Mouse (Mus musculus) lung, embryonic 14.5 days (tissue): ENCODE results near the gene Gm49320. TPM values are rescaled to one million over a fixed set of nuclear protein-coding genes. Genes with fewer than 3 reads are reported as not detected.

ENCODE experiments used
- ATAC-seq: fragments of 200-750 bp; cut with Nextera tagmentation; 2 replicates; pipeline ENCODE4 v1.8.0; 2017; ENCODE audit warnings: mild to moderate bottlenecking, moderate TSS enrichment, moderate library complexity; ENCODE audit not compliant: insufficient read depth
- DNase-seq: peaks from one replicate; pipeline ENCODE4 v3.0.0-alpha.2; 2015
- H3K27ac ChIP-seq: fragments of 300-500 bp; sonication (generic); 2 replicates; pipeline ENCODE4 v1.5.1; 2014; ENCODE audit warnings: low read depth, mild to moderate bottlenecking, moderate library complexity
- H3K27me3 ChIP-seq: fragments of 300-500 bp; sonication (generic); 2 replicates; pipeline ENCODE4 v1.6.1; 2014; ENCODE audit warnings: low read length, control low read depth; ENCODE audit not compliant: insufficient read depth
- H3K36me3 ChIP-seq: fragments of 300-500 bp; sonication (generic); 2 replicates; pipeline ENCODE4 v1.6.1; 2014; ENCODE audit warnings: control low read depth; ENCODE audit not compliant: insufficient read depth
- H3K4me1 ChIP-seq: fragments of 300-500 bp; sonication (generic); 2 replicates; pipeline ENCODE4 v1.6.1; 2014; ENCODE audit warnings: antibody characterized with exemption, control low read depth; ENCODE audit not compliant: insufficient read depth
- H3K4me2 ChIP-seq: fragments of 300-500 bp; sonication (generic); 2 replicates; pipeline ENCODE4 v1.6.1; 2014; ENCODE audit warnings: mild to moderate bottlenecking
- H3K4me3 ChIP-seq: fragments of 300-500 bp; sonication (generic); 2 replicates; pipeline ENCODE4 v1.5.1; 2014; ENCODE audit warnings: low read depth, low read length
- H3K9ac ChIP-seq: fragments of 300-500 bp; sonication (generic); 2 replicates; pipeline ENCODE4 v1.6.1; 2014
- H3K9me3 ChIP-seq: fragments of 300-500 bp; sonication (generic); 2 replicates; pipeline ENCODE4 v1.6.1; 2016; ENCODE audit warnings: low read depth, low read length, control low read depth
- CTCF ChIP-seq: IDR thresholded peaks from 2 replicates; pipeline ENCODE4 v1.5.1; 2016; ENCODE audit warnings: antibody characterized with exemption, low read depth
- WGBS: fragments of 180-500 bp; shearing (Covaris S2); extraction: QIAGEN DNeasy Blood & Tissue Kit; methylation state at CpG from one replicate; pipeline ENCODE4 v1.1.7; 2014; 5-methylcytosine and 5-hydroxymethylcytosine counted together
- polyA plus RNA-seq: library from polyadenylated mRNA; unstranded; fragments of >200 nt; fragmentation: Nextera tagmentation; extraction: Ambion mirVana; gene quantifications from 2 replicates; pipeline ENCODE4 v1.2.1, GENCODE M21; 2014

The Gm49320 gene
- 1.2 and 1.5 TPM in 2 replicates for polyA plus RNA-seq

- Histone ChIP-seq H3K36me3 (peaks cover 25% of the 10 kb centered on the region), H3K27ac (peak within 1 kb of the TSS; percentile 95), H3K4me2 (peak within 1 kb of the TSS; percentile 88), H3K27me3 (no peaks in the 10 kb centered on the region), H3K9me3 (no peaks in the 10 kb centered on the region), H3K4me3 (peak within 1 kb of the TSS; percentile 76), H3K9ac (peak within 1 kb of the TSS; percentile 81), H3K4me1 (peaks cover 9% of the 10 kb centered on the region)
- under 1% methylated on average over 69 of the region's 71 CpGs for WGBS
- DNase-seq (peak; percentile 100), ATAC-seq (peak; percentile 95)
- peak; percentile 54 for TF ChIP-seq CTCF
Observed at GRCm38 (mm10) chr8:4238434-4239192, at the start of gene Gm49320, which contains the start of gene Map2k7. Gm49320 (plus strand) TSS chr8:4238865. Map2k7 (plus strand) TSS chr8:4238740.

GRCm38 (mm10) chr8:4189031-4189722 is 49.5 kb upstream of the Gm49320 start:
- Histone ChIP-seq H3K27me3 (no peaks in the 10 kb centered on the region), H3K4me2 (no peak overlapping the region), H3K36me3 (peaks cover 29% of the 10 kb centered on the region), H3K9me3 (no peaks in the 10 kb centered on the region), H3K4me3 (no peak overlapping the region), H3K4me1 (no peaks in the 10 kb centered on the region), H3K9ac (no peak overlapping the region), H3K27ac (no peak overlapping the region)
- DNase-seq, result no peak
- 25% methylated on average over 3 of the region's 3 CpGs for WGBS
- TF ChIP-seq CTCF, result no peak
- ATAC-seq, result no peak; the same call in 1 of the 2 replicates

- H3K27ac ChIP-seq, result no peak overlapping the region
- H3K4me2 ChIP-seq, result no peak overlapping the region
- no peaks in the 10 kb centered on the region for H3K9me3 ChIP-seq
- ATAC-seq (no peak), DNase-seq (no peak)
- H3K27me3 ChIP-seq, result no peaks in the 10 kb centered on the region
- no peak overlapping the region for H3K4me3 ChIP-seq
- 57% methylated on average over 5 of the region's 5 CpGs for WGBS
- H3K9ac ChIP-seq, result no peak overlapping the region
- H3K4me1 ChIP-seq, result no peaks in the 10 kb centered on the region
- H3K36me3 ChIP-seq, result peaks cover 13% of the 10 kb centered on the region; the same call in 1 of the 2 replicates
- TF ChIP-seq CTCF, result no peak
Observed at GRCm38 (mm10) chr8:4192305-4192704, 46.4 kb upstream of the Gm49320 start.

- H3K4me3 ChIP-seq, result no peak overlapping the region
- no peaks in the 10 kb centered on the region for H3K9me3 ChIP-seq
- peaks cover 11% of the 10 kb centered on the region; the same call in 1 of the 2 replicates for H3K36me3 ChIP-seq
- no peaks in the 10 kb centered on the region for H3K4me1 ChIP-seq
- no peak overlapping the region for H3K27ac ChIP-seq
- no peaks in the 10 kb centered on the region for H3K27me3 ChIP-seq
- peak overlapping the region; percentile 5; the same call in 1 of the 2 replicates for H3K4me2 ChIP-seq
- peak; percentile 90 for TF ChIP-seq CTCF
- peak; percentile 92 for DNase-seq
- ATAC-seq, result peak; percentile 88
- no peak overlapping the region for H3K9ac ChIP-seq
- 8% methylated on average over 18 of the region's 18 CpGs for WGBS
Observed at GRCm38 (mm10) chr8:4192807-4193587, 45.7 kb upstream of the Gm49320 start.

GRCm38 (mm10) chr8:4193588-4193894 is 45.1 kb upstream of the Gm49320 start:
- H3K4me2 ChIP-seq, result peak overlapping the region; percentile 5; the same call in 1 of the 2 replicates
- WGBS, result 45% methylated on average over 7 of the region's 7 CpGs
- H3K36me3 ChIP-seq, result peaks cover 6% of the 10 kb centered on the region; the same call in 1 of the 2 replicates
- H3K9ac ChIP-seq, result no peak overlapping the region
- H3K27ac ChIP-seq, result no peak overlapping the region
- H3K27me3 ChIP-seq, result no peaks in the 10 kb centered on the region
- no peak for DNase-seq
- no peak for TF ChIP-seq CTCF
- no peaks in the 10 kb centered on the region for H3K9me3 ChIP-seq
- H3K4me1 ChIP-seq, result no peaks in the 10 kb centered on the region
- H3K4me3 ChIP-seq, result no peak overlapping the region
- peak; percentile 39; the same call in 1 of the 2 replicates for ATAC-seq

- Histone ChIP-seq H3K36me3 (peaks cover 19% of the 10 kb centered on the region; the same call in 1 of the 2 replicates), H3K4me2 (no peak overlapping the region), H3K4me1 (no peaks in the 10 kb centered on the region), H3K9ac (no peak overlapping the region), H3K4me3 (no peak overlapping the region), H3K27me3 (peaks cover 9% of the 10 kb centered on the region), H3K27ac (no peak overlapping the region), H3K9me3 (no peaks in the 10 kb centered on the region)
- ATAC-seq (no peak), DNase-seq (no peak)
- TF ChIP-seq CTCF, result no peak
- WGBS, result 46% methylated on average over 2 of the region's 2 CpGs
Observed at GRCm38 (mm10) chr8:4201321-4201720, 37.3 kb upstream of the Gm49320 start.
